Mouse (Mus musculus): ENCODE results near the gene Zdhhc3. TPM values are rescaled to one million over a fixed set of nuclear protein-coding genes. Genes with fewer than 3 reads are reported as not detected.
A peak's percentile ranks its signal among the peaks of the same experiment; 100 is the strongest.

Gene Zdhhc3
- total RNA-seq, 1 experiment from 2014 or later, result 24.3 TPM

DNA sequence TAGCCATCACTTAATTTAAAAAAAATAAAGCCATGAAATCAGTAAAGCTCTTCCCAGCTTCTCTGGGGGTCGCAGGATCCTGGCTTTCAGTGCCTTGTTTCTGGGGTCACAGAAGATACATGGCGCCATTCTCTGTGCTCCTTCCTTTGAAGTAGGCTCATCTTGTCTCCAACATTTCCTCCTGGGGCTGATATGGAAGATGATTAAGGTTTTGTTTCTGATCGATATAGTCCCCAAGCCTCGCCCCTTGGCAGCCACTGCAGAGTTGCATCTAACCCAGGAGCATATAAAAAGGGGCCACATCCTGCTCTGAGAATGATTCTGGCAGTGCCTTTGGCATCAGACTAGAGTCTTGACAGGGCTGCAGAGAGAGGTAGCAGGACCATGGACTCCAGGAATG lies 78.6 kb downstream of the Zdhhc3 start, which contains the start of gene Tgm4:
Gene Tgm4, plus strand, starts transcription at position 301 of the 400 bp plus-strand sequence.
- no peak for ATAC-seq (replicated peaks; ENCODE audit: insufficient number of reproducible peaks, low FRiP score, low TSS enrichment, poor library complexity, severe bottlenecking)

DNA sequence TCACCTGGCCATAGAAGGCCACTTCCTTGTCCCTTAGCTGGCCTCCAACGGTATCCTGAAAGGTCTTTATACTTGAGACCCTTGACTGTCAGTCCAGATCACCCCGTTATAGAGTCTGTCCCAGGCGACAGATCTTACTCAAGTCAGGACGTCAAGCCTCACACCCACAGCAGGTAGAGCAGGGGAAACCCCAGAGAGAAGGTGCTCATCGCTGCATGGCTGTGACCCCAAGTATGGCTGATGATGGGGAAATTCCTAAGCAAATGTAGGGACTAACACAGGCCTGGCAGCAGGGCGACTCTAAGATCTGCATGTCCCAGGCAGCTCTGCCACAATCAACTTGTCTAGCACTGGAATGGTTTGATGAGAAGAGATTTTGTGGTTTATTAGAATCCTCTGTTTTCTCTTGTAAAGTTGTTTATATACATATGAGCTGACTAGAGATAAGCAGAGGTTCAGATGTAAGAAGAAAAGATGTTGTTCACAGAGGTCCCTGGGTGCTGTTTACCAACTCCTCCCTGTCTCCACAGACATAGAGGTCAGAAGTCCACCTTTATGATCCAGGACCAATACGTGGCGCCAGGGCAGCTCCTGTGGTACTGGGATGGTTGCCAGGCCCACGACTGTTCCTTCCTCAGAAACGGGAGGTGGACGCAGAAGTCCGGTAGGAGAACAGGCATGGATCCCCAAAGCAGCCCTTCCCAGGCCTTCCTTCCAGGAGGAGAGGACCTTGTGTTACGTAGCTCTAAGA lies 81.3 kb downstream of the Zdhhc3 start:
- no peak for ATAC-seq (replicated peaks; ENCODE audit: insufficient number of reproducible peaks, low FRiP score, low TSS enrichment, poor library complexity, severe bottlenecking)

DNA sequence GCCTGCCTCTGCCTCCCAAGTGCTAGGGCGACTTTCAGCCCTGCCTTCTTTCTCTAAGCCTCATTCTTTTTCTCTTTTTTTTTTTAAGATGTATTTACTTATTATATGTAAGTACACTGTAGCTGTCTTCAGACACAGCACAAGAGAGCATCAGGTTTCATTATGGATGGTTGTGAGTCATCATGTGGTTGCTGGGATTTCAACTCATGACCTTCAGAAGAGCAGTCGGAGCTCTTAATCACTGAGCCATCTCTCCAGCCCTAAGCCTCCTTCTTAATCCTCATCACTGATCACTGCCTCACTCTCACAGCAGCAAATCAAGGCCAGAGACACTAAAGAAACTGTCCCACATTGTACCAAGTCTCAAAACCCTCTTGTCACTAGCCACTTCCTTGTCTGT lies 88.8 kb downstream of the Zdhhc3 start:
- ATAC-seq (replicated peaks; ENCODE audit: insufficient number of reproducible peaks, low FRiP score, low TSS enrichment, poor library complexity, severe bottlenecking), result no peak

DNA sequence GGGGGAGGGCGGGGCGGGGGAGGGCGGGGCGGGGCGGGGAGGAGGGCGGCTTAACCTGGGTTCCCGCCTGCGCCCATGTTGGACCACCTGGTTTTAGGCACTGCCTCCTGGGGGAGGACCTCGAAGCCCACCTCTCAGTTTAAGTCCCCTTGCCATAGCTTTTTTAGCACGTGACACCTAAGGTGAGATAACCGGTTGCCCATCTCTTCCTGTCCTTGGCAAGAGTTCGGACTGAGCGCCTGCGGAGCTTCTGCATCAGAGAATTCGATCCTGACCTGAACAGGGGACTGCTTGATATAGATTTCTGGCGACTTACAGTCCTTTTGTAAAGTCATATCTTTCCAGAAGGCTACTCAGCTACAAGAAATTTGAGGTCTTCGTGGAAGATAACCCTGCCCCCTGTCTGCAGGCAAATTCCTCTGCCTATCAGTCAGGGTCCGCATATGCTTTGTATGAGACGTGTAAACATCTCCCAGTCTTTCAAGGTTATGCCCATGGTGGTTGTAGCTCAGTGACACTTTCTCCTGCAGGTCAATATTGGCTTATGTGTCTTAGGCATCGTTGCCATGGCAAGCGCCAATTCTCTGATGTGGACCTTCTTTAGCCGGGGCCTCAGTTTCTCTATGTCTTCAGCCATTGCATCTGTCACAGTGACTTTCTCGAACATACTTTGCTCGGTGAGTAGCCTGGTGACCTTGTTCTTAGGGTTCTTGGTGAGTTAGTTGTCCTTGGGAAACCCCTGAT lies 91.2 kb downstream of the Zdhhc3 start:
- no peak for ATAC-seq (replicated peaks; ENCODE audit: insufficient number of reproducible peaks, low FRiP score, low TSS enrichment, poor library complexity, severe bottlenecking)

DNA sequence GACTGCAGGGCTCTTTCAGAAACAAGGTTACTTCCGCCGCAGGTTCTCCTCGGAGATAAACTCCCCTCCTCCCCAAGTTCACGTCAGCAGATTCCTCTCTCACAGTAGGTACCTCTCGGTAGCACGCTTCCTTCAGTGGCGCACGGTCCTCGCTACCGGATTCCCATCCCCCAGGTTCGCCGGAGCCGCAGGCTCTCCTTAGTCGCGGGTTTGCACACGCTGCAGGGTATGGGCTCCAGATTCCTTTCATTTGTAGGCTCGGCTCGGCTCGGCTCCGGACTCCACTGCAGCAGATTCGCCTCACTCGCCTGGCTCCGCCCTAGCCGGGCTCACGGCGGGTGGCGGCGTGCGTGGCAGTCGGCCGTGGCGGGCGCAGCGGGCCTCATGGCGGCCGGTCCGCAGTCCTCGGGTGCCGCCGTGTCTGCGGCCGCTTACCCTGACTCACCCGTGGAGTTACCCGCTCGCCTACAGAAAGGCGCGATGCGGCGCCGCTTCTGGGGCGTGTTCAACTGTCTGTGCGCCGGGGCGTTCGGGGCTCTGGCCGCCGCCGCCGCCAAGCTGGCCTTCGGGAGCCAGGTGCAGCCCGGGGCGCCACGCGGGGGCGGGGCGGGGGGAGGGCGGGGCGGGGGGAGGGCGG lies 91.9 kb downstream of the Zdhhc3 start, which contains the start of gene Tmem42:
Gene Tmem42, plus strand, starts transcription at position 332 of the 637 bp plus-strand sequence.
- peak; percentile 64 for ATAC-seq (replicated peaks; ENCODE audit: insufficient number of reproducible peaks, low FRiP score, low TSS enrichment, poor library complexity, severe bottlenecking)

Other genes with a start within 250 kb of the Zdhhc3 start
- gene Zfp445, start 247.2 kb downstream of the Zdhhc3 start, total RNA-seq (2017), result 75.8 to 125 TPM (median 95.0 TPM) in 3 replicates
- 3.0 to 13.1 TPM (median 4.2 TPM) in 3 replicates for gene Zkscan7, start 227.5 kb downstream of the Zdhhc3 start, total RNA-seq (2017)
- 2.0 to 2.2 TPM (median 2.0 TPM) in 3 replicates for gene Zfp105, start 190.1 kb downstream of the Zdhhc3 start, total RNA-seq (2017)
- gene 1110059G10Rik, start 162.2 kb downstream of the Zdhhc3 start, total RNA-seq (2017), result 31.8 to 48.4 TPM (median 37.1 TPM) in 3 replicates
- gene Kif15, start 162.2 kb downstream of the Zdhhc3 start, total RNA-seq (2017), result 7.2 to 11.6 TPM (median 8.7 TPM) in 3 replicates
- 3.2 to 5.0 TPM (median 3.9 TPM) in 3 replicates for gene Tmem42, start 91.9 kb downstream of the Zdhhc3 start, total RNA-seq (2017)
- 0.97 to 1.4 TPM in 2 of 3 replicates, not detected in the other for gene Tgm4, start 78.5 kb downstream of the Zdhhc3 start, total RNA-seq (2017)
- 36.2 to 49.5 TPM (median 42.3 TPM) in 3 replicates for gene Exosc7, start within 50 bp of the Zdhhc3 start, total RNA-seq (2017)
- gene Clec3b, start 37.7 kb upstream of the Zdhhc3 start, total RNA-seq (2017), result not detected in 3 replicates
- not detected in 3 replicates for gene Cdcp1, start 102.8 kb upstream of the Zdhhc3 start, total RNA-seq (2017)
- gene Tmem158, start 147.6 kb upstream of the Zdhhc3 start, total RNA-seq (2017), result 0.57 to 1.3 TPM (median 1.2 TPM) in 3 replicates